Mouse (Mus musculus): ENCODE measurements around the gene Zfp513.

Gene Zfp513

DNA sequence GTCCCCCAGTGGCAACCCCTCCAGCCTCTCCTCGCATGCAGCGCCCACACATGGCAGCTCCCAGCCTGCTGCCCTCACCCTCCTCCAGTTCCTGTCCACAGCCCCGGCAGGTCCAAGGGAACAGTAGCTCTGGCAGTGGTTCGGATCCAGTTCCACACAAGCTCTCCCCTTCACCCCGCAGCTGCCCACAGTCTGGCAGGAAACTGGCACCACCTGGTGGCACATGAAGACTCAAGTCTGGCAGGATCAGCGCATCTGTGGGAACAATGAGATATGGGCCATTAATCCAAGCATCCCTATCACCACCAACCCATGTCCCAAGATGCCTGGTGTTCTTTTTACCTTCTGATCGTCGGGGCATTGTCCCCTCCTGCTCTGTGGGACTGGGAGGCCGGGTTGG is 2.2 kb downstream of the Zfp513 start:
- DNase-seq: no peak

- no peak for DNase-seq
Observed at GRCm38 (mm10) chr5:31199321-31199892, 2.7 kb downstream of the Zfp513 start.

DNA sequence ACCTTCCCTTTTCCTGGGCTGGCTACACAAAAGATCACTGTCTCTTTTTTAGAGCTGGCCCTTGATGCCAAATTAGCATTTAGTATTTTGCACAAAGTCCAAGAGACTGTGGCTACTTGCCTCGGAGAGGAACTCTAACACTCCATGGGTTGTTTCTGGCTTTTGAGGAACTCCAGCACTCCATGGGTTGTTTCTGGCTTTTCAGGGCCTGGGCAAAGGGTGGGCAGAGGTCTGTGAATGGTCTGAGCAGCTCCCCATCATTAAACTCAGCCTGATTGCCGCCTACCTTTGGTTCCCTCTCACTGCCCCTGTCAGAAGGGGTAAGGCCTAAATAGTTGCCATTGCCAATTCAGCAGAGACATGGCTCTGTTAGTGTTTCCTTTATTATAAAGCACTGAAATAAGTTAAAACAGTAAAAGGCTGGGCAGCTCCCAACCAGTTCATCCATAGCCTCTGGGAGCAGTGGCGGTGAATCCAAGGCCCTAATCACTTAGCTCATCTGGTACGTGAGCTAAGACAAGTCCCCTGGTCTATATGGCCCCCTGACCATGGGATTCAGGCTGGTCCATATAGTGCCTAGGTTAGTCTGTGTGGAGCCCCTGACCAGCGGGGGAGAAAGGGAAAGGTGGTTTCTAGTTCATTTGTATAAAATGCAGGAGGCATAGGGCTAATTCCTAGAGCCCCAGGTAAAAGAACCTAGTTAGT is 3.3 kb downstream of the Zfp513 start:
- DNase-seq: no peak

- DNase-seq: no peak
Observed at GRCm38 (mm10) chr5:31198170-31198569, 3.9 kb downstream of the Zfp513 start.

- no peak for DNase-seq
Observed at GRCm38 (mm10) chr5:31197072-31197471, 5.0 kb downstream of the Zfp513 start.

DNA sequence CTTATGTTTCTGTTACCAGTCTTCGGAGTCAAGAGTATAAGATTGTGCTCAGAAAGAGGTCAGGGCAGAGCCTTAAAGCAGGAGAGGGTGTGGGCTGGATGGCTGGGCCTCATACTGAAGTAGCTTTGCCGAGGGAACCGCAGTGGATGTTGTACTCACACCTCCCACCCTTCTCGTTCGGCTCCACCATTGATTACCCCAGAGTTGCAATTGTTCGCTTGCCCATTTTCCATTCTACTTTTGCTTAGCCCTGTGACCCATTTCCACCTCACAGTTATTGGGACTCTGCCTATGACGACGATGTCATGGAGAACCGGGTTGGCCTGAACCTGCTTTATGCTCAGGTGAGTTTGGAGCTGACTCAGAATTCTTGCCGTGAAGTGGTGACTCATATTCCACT is 5.9 kb downstream of the Zfp513 start:
- no peak for DNase-seq

DNA sequence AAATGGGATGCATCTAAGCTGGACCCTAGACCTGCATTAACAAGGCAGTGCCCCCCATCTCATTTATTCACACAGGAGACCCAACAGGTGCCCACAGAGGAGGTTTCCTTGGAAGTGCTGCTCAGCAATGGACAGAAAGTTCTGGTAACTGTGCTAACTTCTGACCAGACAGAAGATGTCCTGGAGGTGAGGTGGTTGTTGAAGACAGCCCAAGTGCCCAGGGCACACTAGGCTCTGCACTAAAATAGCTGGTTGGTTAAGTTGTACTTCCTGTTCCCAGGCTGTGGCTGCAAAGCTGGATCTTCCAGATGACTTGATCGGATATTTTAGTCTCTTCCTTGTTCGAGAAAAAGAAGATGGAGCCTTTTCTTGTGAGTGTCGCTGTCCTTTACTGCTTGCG is 6.4 kb downstream of the Zfp513 start:
- DNase-seq: no peak

- DNase-seq: no peak
Observed at GRCm38 (mm10) chr5:31194486-31195485, 7.3 kb downstream of the Zfp513 start.

DNA sequence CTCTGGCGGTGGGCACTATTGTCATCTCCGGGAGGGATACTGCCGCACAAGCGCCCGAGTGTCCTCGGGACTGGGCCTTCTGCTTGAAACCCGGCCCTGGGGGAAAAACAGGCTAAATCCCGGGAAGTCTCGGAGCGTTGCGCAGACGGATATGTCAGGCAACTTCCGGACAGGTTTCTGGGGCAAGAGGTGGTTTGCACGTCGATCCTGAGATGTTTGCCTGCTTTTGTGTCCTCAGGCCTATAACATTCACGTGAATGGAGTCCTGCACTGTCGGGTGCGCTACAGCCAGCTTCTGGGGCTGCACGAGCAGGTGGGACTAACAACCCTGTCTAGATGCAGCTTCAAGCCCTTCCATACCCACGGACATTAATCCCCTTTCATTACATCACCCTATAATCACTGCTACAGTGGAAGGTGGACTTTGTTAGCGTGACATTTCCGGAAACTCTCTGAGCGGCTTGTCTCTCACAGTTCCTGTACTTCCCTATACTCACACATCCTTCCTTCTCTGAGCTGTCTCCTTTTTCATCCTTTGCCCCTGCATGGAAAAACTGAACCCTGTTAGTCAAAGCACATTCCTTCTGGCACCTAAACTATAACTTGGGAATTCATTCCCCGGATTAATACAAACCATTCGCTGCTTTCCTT is 8.3 kb downstream of the Zfp513 start:
- DNase-seq: no peak

GRCm38 (mm10) chr5:31192939-31193630 is 9.0 kb downstream of the Zfp513 start, which contains the start of the genes Snx17 and Eif2b4:
Gene Snx17, plus strand, starts transcription at chr5:31193227.
Gene Eif2b4, minus strand, starts transcription at chr5:31193430.
- peak; percentile 95 for DNase-seq

- DNase-seq: no peak
Observed at GRCm38 (mm10) chr5:31192045-31192938, 9.8 kb downstream of the Zfp513 start.

GRCm38 (mm10) chr5:31190201-31190600 is 11.9 kb downstream of the Zfp513 start:
- DNase-seq: no peak

GRCm38 (mm10) chr5:31188223-31188840 is 13.8 kb downstream of the Zfp513 start:
- no peak for DNase-seq

DNA sequence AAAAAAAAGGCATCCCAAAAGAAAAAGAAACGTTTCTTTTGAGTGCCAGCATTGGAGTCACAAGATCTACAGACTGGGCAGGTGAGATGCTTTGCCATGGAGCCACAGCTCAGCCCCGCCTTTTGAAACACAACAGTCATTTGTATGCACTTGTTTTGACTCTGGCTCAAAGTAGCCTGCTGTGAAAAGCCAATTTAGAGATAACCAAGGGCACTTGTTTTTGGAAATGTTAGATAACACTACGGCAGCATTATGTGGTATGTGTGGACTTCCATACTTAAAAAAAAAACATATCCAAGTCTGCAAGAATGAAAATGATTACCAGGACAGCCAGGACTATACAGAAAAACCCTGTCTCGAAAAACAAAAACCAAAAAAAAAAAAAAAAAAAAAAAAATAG is 18.4 kb downstream of the Zfp513 start:
- no peak for DNase-seq

DNA sequence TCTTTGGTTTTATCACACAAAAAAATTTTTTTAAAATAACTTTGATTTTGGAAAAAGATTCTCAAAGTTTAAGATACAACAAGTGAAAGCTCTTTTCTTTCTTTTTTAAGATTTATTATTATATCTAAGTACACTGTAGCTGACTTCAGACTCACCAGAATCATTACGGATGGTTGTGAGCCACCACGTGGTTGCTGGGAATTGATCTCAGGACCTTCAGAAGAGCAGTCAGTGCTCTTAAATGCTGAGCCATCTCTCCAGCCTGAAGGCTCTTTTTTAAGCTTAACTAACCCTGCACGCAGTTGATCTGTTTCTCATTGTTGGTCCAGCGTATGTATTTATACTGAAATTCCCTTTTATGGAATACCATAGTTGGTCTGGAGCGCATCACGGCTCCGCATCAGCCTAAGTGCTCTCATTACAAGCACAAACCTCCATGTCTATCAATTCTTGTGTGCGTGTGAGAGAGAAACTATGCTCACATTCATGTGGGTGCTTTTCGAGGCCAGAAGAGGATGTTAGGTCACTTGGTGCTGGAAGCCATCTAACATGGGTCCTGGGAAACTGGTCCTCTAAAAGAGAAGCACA is 20.8 kb downstream of the Zfp513 start:
- DNase-seq: no peak

DNA sequence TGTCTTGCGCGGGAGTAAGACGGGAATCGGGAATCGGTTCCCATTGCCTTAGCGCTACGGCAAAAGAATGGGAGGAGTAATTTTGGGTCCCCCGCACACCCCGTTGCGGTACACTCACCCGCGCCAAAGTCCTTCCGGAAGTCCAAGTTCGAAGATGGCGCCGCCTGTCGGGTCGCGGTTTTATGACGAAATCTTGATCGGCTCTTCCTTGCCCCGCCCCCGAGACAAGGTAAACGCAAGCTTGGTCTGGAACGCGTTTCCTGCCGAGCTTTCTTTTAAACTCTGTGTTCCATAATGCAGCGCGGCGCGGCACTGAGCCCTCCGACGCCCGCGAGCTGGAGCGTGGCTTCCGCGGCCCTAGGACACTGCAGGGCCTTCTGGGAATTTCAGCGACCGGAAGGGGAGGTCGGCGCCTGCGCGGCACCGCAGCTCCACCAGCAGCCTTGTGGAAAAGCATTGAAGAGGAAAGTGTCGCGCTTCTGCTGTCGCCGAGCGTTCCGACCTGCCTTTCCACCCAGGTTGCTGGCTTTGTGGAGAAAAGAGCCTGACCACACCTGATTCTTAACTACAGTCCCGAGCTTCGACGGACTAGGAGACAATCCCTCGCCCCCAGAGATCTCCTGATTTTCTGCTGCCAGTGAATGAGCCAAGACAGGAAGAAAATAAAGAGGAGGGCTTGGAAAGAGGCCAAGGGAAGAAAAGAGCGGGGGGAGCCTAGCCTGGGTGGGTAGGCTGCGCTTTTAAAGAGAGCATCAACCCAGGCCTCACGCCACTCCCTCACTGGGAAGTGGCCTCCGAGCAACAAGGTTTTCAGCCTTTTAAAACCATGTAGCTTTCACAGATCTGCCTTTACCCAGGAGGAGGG is 22.1 kb downstream of the Zfp513 start, which contains the start of the genes Gm29609 and Gtf3c2:
Gene Gm29609, minus strand, starts transcription at position 146 of the 865 bp plus-strand sequence.
Gene Gtf3c2, minus strand, starts transcription at position 379 of the 865 bp plus-strand sequence.
- peak; percentile 96 for DNase-seq

DNA sequence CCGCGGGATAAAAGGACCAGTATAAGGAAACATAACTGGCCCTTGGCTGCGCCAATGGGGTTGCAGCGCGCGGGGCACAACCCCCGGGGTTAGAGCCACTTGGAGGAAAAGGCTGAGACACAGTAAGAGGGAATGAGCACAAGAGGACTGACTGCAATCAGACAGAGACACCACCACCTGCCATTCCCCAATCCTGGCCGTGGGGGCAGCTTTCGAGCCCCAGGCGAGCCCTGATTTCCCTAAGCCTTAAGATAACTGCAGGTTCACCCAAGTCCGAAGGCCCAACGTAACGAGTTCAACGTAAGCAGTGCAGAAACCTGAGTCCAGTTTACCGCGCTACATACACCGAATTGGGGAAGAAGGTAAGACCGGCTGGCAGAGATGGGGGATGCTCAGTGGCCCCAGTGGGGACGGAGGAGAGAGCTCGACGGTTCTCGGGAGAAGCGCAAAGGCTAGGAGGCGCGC is 22.8 kb downstream of the Zfp513 start:
- no peak for DNase-seq

DNA sequence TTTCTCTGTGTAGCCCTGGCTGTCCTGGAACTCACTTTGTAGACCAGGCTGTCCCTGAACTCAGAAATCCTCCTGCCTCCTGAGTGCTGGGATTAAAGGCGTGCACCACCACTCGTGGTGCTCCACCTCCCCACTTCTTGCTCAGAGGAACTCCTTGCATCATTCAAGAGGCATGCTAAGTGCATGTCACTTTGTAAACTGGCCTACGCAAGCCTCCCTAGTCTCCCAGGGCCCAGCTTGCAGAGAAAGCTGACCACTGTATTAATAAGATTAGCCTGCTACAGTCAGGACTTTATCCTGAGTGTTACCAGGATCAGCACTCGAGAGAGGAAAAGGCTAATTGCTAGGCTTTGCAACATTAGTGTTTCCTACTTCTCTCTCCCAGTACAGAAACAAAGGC is 33.5 kb downstream of the Zfp513 start:
- no peak for DNase-seq

DNA sequence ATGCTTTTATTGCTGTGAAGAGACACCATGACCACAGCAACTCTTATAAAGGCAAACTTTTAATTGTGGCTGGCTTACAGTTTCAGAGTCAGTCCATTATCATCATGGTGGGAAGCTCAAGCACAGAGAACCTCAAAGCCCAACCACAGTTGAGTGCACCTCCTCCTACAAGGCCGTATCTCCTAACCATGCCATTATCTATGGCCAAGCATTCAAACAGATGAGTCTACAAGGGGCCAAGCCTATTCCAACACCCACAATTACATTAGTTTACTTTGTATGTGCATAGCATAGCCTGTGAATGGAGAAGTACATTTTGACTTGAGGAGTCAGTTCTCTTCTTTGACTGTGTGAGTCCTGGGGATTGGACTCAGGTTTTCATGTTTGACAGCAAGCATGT is 37.2 kb downstream of the Zfp513 start:
- no peak for DNase-seq

Measured in right cerebral cortex, postnatal 4 days (tissue).